Mouse (Mus musculus) heart, embryonic 16.5 days (tissue): ENCODE data around the gene Nacad. TPM values are rescaled to one million over a fixed set of nuclear protein-coding genes. Genes with fewer than 3 reads are reported as not detected.
A peak's percentile ranks its signal among the peaks of the same experiment; 100 is the strongest.

Experiments used
- ATAC-seq: fragments of 200-750 bp; cut with Nextera tagmentation; replicated peaks from 2 replicates; pipeline ENCODE4 v1.8.0; 2017; ENCODE audit warnings: moderate number of reproducible peaks; ENCODE audit not compliant: insufficient read depth, low FRiP score; ENCODE audit errors: extremely low read depth
- H3K27ac ChIP-seq: fragments of 300-500 bp; sonication (generic); 2 replicates; pipeline ENCODE4 v1.5.1; 2014; ENCODE audit warnings: mild to moderate bottlenecking, low read length, control low read depth, moderate library complexity
- H3K27me3 ChIP-seq: fragments of 300-500 bp; sonication (generic); 2 replicates; pipeline ENCODE4 v1.6.1; 2014; ENCODE audit warnings: low read length, mixed read lengths; ENCODE audit not compliant: control insufficient read depth, insufficient read depth
- H3K36me3 ChIP-seq: fragments of 300-500 bp; sonication (generic); 2 replicates; pipeline ENCODE4 v1.6.1; 2014; ENCODE audit not compliant: control insufficient read depth, insufficient read depth
- H3K4me1 ChIP-seq: fragments of 300-500 bp; sonication (generic); 2 replicates; pipeline ENCODE4 v1.6.1; 2014; ENCODE audit warnings: low read length, mixed read lengths; ENCODE audit not compliant: control insufficient read depth, insufficient read depth
- H3K4me2 ChIP-seq: fragments of 300-500 bp; sonication (generic); 2 replicates; pipeline ENCODE4 v1.6.1; 2014; ENCODE audit warnings: low read depth, mild to moderate bottlenecking, control low read depth, low read length
- H3K4me3 ChIP-seq: fragments of 300-500 bp; sonication (generic); 2 replicates; pipeline ENCODE4 v1.5.1; 2014; ENCODE audit warnings: mild to moderate bottlenecking, control low read depth, low read length
- H3K9ac ChIP-seq: fragments of 300-500 bp; sonication (generic); 2 replicates; pipeline ENCODE4 v1.6.1; 2014; ENCODE audit warnings: low read length, control low read depth
- H3K9me3 ChIP-seq: fragments of 300-500 bp; sonication (generic); replicated peaks from 2 replicates; pipeline ENCODE4 v1.6.1; 2016; ENCODE audit warnings: low read length; ENCODE audit not compliant: control insufficient read depth
- WGBS: fragments of 180-500 bp; shearing (Covaris S2); extraction: QIAGEN DNeasy Blood & Tissue Kit; methylation state at CpG from one replicate; pipeline ENCODE4 v1.1.7; 2014; 5-methylcytosine and 5-hydroxymethylcytosine counted together
- polyA plus RNA-seq: library from polyadenylated mRNA; unstranded; fragments of >200 nt; fragmentation: Nextera tagmentation; extraction: Ambion mirVana; gene quantifications from 2 replicates; pipeline ENCODE4 v1.2.1, GENCODE M21; 2015

Nacad gene
- polyA plus RNA-seq, 1 experiment from 2014 or later, result 1.0 TPM

- no peak overlapping the region for H3K4me3 ChIP-seq
- WGBS, result 68% methylated on average over 8 of the region's 8 CpGs
- no peaks in the 10 kb centered on the region for H3K27me3 ChIP-seq
- no peaks in the 10 kb centered on the region for H3K9me3 ChIP-seq
- no peak for ATAC-seq
- H3K4me1 ChIP-seq, result no peaks in the 10 kb centered on the region
- H3K4me2 ChIP-seq, result no peak overlapping the region
- H3K9ac ChIP-seq, result no peak overlapping the region
- H3K36me3 ChIP-seq, result no peaks in the 10 kb centered on the region
- H3K27ac ChIP-seq, result no peak overlapping the region
Observed at GRCm38 (mm10) chr11:6636150-6636549, 30.3 kb upstream of the Nacad start.

- no peak for ATAC-seq
- H3K9ac ChIP-seq, result no peak overlapping the region
- H3K9me3 ChIP-seq, result no peaks in the 10 kb centered on the region
- peaks cover 7% of the 10 kb centered on the region for H3K4me1 ChIP-seq
- H3K27me3 ChIP-seq, result no peaks in the 10 kb centered on the region
- no peak overlapping the region for H3K4me3 ChIP-seq
- H3K36me3 ChIP-seq, result no peaks in the 10 kb centered on the region
- H3K4me2 ChIP-seq, result no peak overlapping the region
- no peak overlapping the region for H3K27ac ChIP-seq
Observed at GRCm38 (mm10) chr11:6629655-6630054, 23.8 kb upstream of the Nacad start.

- WGBS, result 35% methylated on average over 4 of the region's 4 CpGs
- Histone ChIP-seq H3K27me3 (no peaks in the 10 kb centered on the region), H3K9ac (no peak overlapping the region), H3K4me2 (no peak overlapping the region), H3K4me1 (peaks cover 18% of the 10 kb centered on the region), H3K36me3 (peaks cover 5% of the 10 kb centered on the region; the same call in 1 of the 2 replicates), H3K27ac (no peak overlapping the region), H3K9me3 (no peaks in the 10 kb centered on the region), H3K4me3 (no peak overlapping the region)
- ATAC-seq, result no peak
Observed at GRCm38 (mm10) chr11:6628568-6628967, 22.7 kb upstream of the Nacad start.

GRCm38 (mm10) chr11:6627731-6628130, 21.9 kb upstream of the Nacad start:
- Histone ChIP-seq H3K27me3 (no peaks in the 10 kb centered on the region), H3K4me3 (no peak overlapping the region), H3K9me3 (no peaks in the 10 kb centered on the region), H3K27ac (peak overlapping the region; percentile 41), H3K4me1 (peaks cover 25% of the 10 kb centered on the region), H3K9ac (no peak overlapping the region), H3K36me3 (peaks cover 13% of the 10 kb centered on the region), H3K4me2 (no peak overlapping the region)
- ATAC-seq, result no peak
- 73% methylated on average over 4 of the region's 4 CpGs for WGBS

- peak overlapping the region; percentile 84 for H3K9ac ChIP-seq
- no peaks in the 10 kb centered on the region for H3K27me3 ChIP-seq
- no peaks in the 10 kb centered on the region for H3K9me3 ChIP-seq
- peak overlapping the region; percentile 83 for H3K4me2 ChIP-seq
- H3K4me1 ChIP-seq, result peaks cover 25% of the 10 kb centered on the region
- peaks cover 22% of the 10 kb centered on the region for H3K36me3 ChIP-seq
- peak overlapping the region; percentile 89 for H3K27ac ChIP-seq
- peak overlapping the region; percentile 76 for H3K4me3 ChIP-seq
- 9% methylated on average over 16 of the region's 16 CpGs for WGBS
- ATAC-seq, result no peak
Observed at GRCm38 (mm10) chr11:6626388-6626772, 20.5 kb upstream of the Nacad start.

- peak within 1 kb of the TSS; percentile 90 for H3K4me2 ChIP-seq
- H3K9ac ChIP-seq, result peak within 1 kb of the TSS; percentile 84
- H3K36me3 ChIP-seq, result peaks cover 28% of the 10 kb centered on the region
- H3K27me3 ChIP-seq, result no peaks in the 10 kb centered on the region
- peaks cover 25% of the 10 kb centered on the region for H3K4me1 ChIP-seq
- ATAC-seq, result peak; percentile 92
- H3K4me3 ChIP-seq, result peak within 1 kb of the TSS; percentile 76
- under 1% methylated on average over 66 of the region's 66 CpGs for WGBS
- H3K9me3 ChIP-seq, result no peaks in the 10 kb centered on the region
- H3K27ac ChIP-seq, result peak within 1 kb of the TSS; percentile 89
Observed at GRCm38 (mm10) chr11:6625478-6626387, 19.9 kb upstream of the Nacad start, which contains the start of gene Tbrg4. Tbrg4 (minus strand) TSS chr11:6626067.

- Histone ChIP-seq H3K9me3 (no peaks in the 10 kb centered on the region), H3K27me3 (no peaks in the 10 kb centered on the region), H3K4me2 (peak overlapping the region; percentile 90), H3K4me3 (peak overlapping the region; percentile 76), H3K4me1 (peaks cover 25% of the 10 kb centered on the region), H3K27ac (peak overlapping the region; percentile 46; the same call in 1 of the 2 replicates), H3K9ac (peak overlapping the region; percentile 84), H3K36me3 (peaks cover 38% of the 10 kb centered on the region)
- 45% methylated on average over 14 of the region's 14 CpGs for WGBS
- ATAC-seq, result no peak
Observed at GRCm38 (mm10) chr11:6624619-6625382, 18.9 kb upstream of the Nacad start.

- H3K9me3 ChIP-seq, result no peaks in the 10 kb centered on the region
- no peak for ATAC-seq
- H3K4me1 ChIP-seq, result peaks cover 25% of the 10 kb centered on the region
- H3K4me3 ChIP-seq, result peak overlapping the region; percentile 76
- 82% methylated on average over 10 of the region's 10 CpGs for WGBS
- no peaks in the 10 kb centered on the region for H3K27me3 ChIP-seq
- peaks cover 49% of the 10 kb centered on the region for H3K36me3 ChIP-seq
- H3K9ac ChIP-seq, result no peak overlapping the region
- peak overlapping the region; percentile 90 for H3K4me2 ChIP-seq
- no peak overlapping the region for H3K27ac ChIP-seq
Observed at GRCm38 (mm10) chr11:6623704-6624103, 17.9 kb upstream of the Nacad start.
